Mouse (Mus musculus) bone marrow, adult 2 months (tissue): Measurements from ENCODE around the gene Nrf1.

Experiments
- CTCF ChIP-seq: fragments of 200-500 bp; IDR thresholded peaks from 2 replicates; pipeline ENCODE4 v1.5.1; 2011; ENCODE audit warnings: low read length, control low read depth; ENCODE audit not compliant: control insufficient read depth, insufficient read depth
- POLR2A ChIP-seq: fragments of 200-500 bp; IDR thresholded peaks from 2 replicates; pipeline ENCODE4 v1.6.1; 2011; ENCODE audit warnings: low read depth, mild to moderate bottlenecking, control low read depth, low read length, borderline replicate concordance; ENCODE audit not compliant: control insufficient read depth

- TF ChIP-seq CTCF: no peak
- TF ChIP-seq POLR2A: no peak
These were observed 126.9 kb downstream of the Nrf1 start for GRCm38 (mm10) chr6:30174461-30175224.
